Mouse (Mus musculus) urinary bladder, adult 18-20 months (tissue): ENCODE data around the gene Nqo1.

Source experiments
- DNase-seq, 2 experiments: peaks; one replicate each; pipeline ENCODE4 v3.0.0; 2022; ENCODE audit warnings: low spot score in 2 of 2, mixed read lengths in 2 of 2

Nqo1 gene

GRCm38 (mm10) chr8:107403038-107403781 lies at the start of gene Nqo1:
Gene Nqo1, minus strand, starts transcription at chr8:107403206.
- peak; percentile 64 to 76 for DNase-seq

DNA sequence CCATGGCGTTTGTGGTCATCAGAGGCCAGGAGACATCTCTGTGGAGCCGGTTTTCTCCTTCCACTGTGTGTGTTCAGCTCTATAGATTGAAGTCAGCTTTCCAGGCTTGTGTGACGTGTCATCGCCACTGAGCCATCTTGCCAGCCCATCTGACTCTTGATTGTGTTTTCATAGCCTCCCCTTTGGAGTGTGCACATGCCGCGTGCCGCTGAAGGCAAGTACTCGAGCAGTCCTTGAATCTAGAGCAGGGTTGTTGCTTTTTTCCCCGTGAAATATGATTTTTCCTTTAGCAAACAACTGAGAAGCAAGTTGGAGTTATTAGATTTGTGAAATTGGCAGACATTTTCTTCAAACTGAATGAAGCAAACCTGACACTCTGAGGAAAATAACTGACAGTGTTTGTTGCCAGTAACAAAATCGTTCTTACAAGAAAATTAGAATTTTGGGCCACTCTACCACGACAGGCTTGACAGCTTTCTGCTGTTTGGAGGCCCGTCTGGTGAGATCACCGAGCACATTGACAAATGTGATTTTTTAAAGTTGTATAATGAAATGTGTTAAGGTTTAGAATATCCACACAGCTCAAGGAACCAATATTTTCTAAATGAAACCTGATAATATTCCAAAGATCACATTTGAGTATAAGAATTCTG lies 48.5 kb upstream of the Nqo1 start:
- no peak for DNase-seq

DNA sequence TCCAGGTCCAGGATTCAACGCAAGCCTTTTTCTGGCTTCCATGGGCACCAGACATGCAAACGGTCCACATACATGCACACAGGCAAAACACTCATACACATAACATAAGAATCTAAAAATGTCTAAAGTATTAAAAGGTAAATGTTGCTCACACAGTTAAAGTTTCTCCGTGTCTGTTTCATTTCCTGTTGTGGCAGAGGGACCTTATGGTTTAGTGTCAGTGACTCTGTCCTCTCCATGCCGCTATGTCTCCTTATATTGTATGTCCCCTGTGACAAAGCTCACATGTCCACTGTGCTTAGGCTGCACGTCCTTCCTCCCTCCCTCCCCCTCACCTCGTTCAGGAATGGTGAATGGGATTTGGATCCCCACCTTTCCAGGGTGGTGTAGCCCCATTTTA lies 46.6 kb upstream of the Nqo1 start:
- no peak for DNase-seq

DNA sequence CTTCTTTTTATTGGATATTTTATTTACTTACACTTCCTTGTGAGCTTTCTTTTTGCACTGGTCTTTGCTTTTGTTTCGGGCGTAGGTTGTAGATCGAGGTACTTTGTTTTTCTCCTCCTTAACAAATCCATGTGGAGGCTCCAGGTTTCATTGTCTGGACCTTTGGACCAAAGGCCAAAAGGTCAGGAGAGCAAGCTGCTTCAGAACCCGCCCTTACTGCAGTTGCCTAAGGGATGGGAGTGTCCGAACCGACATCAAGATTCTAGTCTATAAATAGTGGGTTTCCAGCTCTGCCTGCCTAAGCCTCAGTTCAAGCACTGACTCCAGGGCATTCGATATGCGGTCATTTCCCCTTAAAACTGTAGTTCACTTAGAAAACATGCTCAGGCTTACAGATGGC lies 46.1 kb upstream of the Nqo1 start:
- DNase-seq, result no peak

DNA sequence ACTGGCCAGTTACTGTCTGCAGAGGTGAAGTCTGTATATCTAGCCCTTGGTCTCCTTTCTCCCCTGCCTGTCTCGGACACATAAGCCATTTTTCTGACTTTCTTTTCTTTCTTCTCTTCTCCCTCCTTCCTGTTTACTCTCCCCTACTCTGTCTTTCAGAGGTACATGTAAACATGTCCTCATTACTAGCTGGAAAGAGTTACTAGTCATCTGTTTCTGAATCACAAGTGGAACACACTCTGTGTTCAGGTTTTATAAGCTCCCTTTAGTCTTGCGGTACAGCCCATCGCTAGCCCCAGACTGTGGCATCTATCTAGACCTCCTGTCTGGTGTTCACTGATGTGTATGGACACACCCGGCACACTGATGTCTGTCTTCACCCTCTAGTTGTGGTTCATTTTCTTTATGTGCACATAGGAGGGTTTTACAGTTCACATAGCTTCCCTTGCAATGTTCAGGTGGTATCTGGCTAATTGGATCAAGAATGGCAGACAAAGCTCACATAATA lies 45.4 kb upstream of the Nqo1 start:
- DNase-seq, result no peak

GRCm38 (mm10) chr8:107447713-107448112 lies 44.7 kb upstream of the Nqo1 start:
- DNase-seq, result no peak

DNA sequence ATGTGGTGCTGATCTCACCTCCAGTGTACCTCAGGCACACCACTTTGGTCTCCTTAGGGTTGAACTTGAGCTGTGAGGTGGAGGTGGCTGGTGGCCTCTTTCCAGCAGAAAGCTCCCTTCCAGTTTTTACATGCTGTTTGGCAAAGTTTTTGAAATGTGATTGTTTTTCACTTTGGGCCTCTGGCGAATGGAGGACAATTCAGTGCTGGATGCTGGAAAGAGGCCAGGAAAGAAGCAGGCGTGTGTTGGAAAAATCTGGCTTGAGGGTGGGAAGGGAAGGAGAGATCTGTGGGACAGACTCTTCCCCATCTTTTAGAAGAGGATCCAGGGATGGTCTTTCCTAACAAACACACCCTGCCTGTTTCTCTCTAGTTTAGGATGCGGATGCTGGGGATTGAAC lies 41.6 kb upstream of the Nqo1 start:
- DNase-seq, result no peak

DNA sequence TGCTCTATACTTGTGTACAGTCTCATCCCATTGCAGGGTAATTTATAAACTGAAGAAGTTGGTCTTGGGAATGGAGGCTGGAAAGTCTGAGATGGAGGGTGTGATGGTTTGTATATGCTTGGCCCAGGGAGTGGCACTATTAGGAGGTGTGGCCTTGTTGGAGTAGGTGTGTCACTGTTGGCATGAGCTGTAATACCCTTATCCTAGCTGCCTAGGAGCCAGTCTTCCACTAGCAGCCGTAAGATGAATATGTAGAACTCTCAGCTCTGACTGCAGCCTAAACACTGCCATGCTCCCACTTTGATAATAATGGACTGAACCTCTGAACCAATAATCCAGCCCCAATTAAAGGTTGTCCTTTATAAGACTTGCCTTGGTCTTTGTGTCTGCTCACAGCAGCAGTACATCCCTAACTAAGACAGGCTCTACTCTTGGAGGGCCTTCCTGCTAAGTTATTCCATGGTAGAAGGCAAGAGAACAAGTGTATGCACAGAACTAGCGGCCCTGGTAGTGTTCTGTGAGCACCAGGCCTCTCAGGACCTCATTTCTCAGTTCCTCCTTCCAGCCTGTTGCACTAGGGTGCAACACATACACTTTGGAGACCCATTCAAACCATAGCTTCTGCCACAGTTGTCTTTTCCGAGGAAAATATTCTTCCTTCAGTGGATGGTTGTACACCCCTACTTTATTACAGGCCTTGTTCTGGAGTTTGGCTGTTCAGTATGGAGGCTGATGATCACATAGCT lies 37.0 kb upstream of the Nqo1 start:
- no peak for DNase-seq

GRCm38 (mm10) chr8:107437711-107438110 lies 34.7 kb upstream of the Nqo1 start:
- DNase-seq, result no peak

DNA sequence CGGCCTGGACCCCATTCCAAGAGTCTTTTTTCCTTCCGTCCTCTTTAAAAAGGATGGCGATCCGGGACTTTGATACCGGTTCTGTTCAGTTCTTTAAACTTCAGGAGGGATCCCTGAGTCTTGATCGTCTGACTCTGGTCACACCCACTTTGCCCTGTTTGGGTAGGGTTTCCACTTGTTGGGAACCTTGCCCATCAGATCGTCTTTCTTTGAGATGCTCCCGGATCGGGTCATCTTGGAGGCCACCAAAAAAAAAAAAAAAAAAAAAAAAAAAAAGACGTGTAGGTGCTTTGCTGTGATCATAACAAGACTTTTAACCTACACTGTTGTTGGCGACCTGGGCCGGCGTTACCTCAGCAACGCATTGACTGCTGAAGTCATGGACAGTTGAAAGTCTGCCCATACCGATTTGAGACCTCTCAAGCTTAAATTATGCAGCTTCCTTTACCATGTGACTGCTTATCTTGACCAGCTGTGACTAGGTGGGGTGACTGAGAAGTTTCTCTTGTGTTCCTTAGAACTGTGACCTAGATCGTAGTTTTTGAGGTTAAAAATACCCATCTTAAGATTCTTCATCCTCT lies 33.9 kb upstream of the Nqo1 start:
- peak in 1 of 2 experiments; percentile 7 for DNase-seq

GRCm38 (mm10) chr8:107435962-107436831 lies 33.2 kb upstream of the Nqo1 start, which contains the start of gene Wwp2:
Gene Wwp2, plus strand, starts transcription at chr8:107436365.
- peak; percentile 64 to 87 for DNase-seq

DNA sequence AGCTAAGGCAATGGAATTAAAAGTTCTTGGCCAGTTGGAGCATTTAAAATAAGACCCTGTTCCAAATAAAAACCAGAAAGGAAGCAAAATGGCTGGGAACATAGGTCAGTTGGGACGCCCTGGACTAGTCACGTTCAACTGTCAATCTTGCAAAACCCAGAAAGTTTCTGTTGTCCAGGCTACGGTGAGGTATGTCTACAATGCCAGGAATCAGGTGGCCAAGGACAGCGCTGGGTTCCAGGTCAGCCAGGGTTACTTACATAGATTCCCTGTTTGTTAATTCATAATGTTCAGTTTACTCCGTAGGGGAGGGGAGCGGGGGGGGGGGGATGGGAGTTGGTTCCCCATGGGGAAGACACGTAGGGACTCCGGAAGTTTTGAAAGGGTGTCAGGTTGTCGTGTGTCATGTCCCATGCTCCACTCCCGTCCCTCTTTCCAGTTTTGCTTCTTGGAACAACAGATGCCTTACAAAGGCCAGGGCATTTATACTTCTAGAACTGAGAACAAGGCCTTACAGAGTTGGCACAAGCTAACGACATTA lies 32.5 kb upstream of the Nqo1 start:
- DNase-seq, result no peak

DNA sequence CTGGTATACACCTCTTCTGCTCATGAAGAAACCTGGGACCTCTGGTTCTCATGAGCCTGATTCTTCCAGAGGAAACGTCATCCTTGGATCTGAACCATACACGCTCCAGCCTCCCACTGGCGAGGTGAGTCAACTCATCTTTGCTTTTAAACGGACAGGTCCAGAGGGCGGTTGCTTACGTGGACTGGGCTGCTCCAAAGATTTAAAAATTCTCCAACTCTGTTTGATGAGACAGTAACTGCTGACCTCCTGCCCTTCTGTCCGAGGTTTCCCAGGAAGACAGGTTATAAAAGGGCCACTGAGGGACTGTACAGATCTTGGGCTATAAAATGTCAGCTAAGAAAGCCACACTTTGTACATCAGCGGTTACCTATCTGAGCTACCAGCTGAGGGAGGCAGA lies 27.8 kb upstream of the Nqo1 start:
- DNase-seq, result no peak

GRCm38 (mm10) chr8:107425230-107425597 lies 22.2 kb upstream of the Nqo1 start:
- no peak for DNase-seq

DNA sequence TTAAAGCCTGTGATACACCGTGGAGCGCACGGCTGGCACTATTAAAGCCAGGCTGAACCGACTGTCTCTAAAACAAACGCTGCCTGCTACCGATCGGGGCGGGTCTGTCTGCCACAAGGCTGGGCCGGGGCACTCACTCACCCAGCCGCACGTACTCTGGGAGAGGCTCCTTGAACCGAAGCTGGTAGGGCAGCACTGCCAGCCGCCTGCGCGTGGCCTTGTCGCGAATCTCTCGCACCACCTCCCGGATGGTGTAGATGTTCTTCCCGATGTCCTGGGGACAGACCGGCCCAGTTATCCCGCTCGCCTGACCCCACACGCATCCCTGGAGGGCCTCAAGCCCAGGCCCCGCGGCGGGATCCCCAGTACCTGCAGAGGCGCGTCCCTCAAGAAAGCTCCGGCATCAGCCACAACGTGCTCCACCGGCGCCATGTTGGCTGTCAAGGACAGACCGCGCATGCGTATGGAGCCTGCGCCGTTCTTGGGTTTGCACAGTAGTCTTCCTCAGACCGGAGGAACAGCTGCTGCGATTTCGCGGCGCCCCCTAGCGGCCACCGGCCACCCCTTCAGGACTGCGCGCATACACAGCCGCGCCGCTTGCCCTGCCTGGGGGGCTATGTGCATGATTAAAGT lies 21.7 kb upstream of the Nqo1 start, which contains the start of gene Nob1:
Nob1 (minus strand) TSS at position 455 of the 633 bp plus-strand sequence.
- DNase-seq, result peak; percentile 92 to 95

GRCm38 (mm10) chr8:107424176-107424575 lies 21.2 kb upstream of the Nqo1 start:
- DNase-seq, result no peak

GRCm38 (mm10) chr8:107417001-107417400 lies 14.0 kb upstream of the Nqo1 start:
- no peak for DNase-seq

DNA sequence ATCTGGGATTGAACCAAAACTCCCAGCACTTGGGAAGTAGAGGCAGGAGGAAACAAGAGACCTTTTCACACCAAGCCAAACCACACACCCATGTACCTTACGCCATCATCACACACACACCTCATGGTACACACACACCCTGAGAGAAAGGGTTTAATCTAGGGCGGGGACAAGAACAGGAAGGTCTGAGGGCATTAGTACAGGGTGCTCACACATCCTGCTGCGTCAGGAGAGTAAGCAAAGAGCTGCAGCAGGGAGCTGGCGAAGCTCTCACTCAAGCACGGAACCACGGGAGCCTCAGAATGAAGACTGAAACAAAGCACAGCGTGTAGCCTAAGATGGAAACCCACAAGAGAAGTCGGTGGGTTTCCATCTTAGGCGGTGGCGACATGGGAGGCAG lies 10.9 kb upstream of the Nqo1 start:
- DNase-seq, result no peak

DNA sequence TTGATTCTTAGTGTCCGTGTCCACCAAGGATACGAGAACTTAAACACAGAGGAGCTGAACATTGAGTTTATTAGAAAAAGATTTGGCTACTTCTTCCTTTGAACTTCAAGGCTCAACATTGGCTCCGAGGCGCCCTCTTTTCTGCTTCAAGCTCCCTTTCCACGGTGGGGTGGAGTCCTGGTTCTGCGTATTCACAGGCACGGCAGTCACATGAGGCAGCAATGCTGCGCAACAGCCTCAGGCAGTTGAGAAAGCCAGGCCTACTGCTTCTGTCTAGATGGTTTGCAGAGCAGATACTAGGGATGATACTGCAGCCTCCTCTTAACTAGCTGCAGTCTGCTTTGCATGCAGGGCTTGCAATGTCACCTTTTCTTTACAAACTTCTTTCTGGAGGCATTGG lies 9.5 kb upstream of the Nqo1 start:
- DNase-seq, result no peak

DNA sequence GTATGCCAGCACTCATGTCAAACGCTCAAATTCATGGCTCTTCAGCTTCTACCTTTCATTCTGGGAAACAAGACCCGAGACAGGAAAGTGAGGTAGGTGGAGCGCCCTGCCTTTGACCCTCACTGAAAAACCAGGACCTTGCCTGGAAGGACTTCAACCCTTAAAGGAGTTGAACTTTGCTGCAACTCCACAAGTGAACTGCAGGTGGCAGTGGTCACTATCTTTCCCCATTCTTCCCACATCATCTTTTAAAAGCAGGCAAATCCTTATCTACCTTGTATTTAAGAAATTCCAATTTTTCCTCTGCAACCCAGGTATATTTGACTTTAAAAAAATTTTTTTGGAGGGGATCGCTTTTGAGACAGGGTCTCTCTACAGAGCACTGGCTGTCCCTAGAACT lies 8.4 kb upstream of the Nqo1 start:
- DNase-seq, result no peak
